Mouse (Mus musculus) left cerebral cortex, postnatal 25 days (tissue): ENCODE results near the gene Caskin1. TPM values are rescaled to one million over a fixed set of nuclear protein-coding genes. Genes with fewer than 3 reads are reported as not detected.

Source experiments
- DNase-seq, 2 experiments: peaks; one replicate each; pipeline ENCODE4 v3.0.0; 2022; ENCODE audit warnings: low spot score in 2 of 2, mixed read lengths in 1 of 2
- intact Hi-C: fragments of 180-260 bp; cut with DNase I; formaldehyde crosslinking; loops from one replicate; pipeline ENCODE4 v1.15.1; 2025
- total RNA-seq, 2 experiments: library from RNA; stranded (reverse); gene quantifications; 2 replicates each; pipeline ENCODE4 v1.2.3; 2021

The Caskin1 gene
- total RNA-seq, 2 experiments from 2014 or later: 115 to 121 TPM

DNA sequence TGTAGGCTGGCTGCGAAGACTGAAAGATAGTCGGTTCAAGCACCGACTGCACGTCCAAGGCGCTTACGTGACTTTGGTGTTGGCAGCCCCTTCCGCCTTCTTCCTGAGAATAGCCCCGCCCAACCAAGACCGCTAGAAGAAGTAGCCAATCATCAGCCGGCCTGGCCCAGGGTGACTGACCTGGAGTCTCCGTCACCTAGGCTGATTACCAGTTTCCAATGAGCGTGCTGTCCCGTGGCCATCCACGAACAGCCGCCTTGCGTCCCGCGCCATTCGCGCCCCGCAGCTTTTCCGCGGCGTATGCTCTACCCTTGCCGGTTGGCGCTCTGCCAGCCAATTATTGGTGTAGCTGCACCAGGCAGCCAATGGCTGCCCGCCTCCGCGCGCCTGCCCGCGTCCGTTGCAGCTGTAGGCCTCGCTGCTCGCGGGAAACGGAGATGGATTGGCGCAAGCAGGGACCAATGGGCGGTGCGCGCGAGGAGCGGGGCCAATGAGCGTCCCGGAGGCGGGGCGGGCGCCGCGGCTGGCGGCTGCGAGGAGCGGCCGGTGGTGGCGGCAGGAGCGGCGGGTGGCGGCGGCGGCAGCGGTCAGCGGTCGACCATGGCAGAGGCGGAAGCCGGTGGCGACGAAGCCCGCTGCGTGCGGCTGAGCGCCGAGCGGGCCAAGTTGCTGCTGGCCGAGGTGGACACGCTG lies 18.3 kb upstream of the Caskin1 start, which contains the start of the genes E4f1 and Pgp:
TSS of gene E4f1 (minus strand) at position 404 of the 693 bp plus-strand sequence.
TSS of gene Pgp (plus strand) at position 483 of the 693 bp plus-strand sequence.
- intact Hi-C loops: loop anchor here (2.0 kb wide), 1 partner anchor 37 kb away; no protein-coding TSS in a partner anchor
- DNase-seq: peak; percentile 99 to 100

DNA sequence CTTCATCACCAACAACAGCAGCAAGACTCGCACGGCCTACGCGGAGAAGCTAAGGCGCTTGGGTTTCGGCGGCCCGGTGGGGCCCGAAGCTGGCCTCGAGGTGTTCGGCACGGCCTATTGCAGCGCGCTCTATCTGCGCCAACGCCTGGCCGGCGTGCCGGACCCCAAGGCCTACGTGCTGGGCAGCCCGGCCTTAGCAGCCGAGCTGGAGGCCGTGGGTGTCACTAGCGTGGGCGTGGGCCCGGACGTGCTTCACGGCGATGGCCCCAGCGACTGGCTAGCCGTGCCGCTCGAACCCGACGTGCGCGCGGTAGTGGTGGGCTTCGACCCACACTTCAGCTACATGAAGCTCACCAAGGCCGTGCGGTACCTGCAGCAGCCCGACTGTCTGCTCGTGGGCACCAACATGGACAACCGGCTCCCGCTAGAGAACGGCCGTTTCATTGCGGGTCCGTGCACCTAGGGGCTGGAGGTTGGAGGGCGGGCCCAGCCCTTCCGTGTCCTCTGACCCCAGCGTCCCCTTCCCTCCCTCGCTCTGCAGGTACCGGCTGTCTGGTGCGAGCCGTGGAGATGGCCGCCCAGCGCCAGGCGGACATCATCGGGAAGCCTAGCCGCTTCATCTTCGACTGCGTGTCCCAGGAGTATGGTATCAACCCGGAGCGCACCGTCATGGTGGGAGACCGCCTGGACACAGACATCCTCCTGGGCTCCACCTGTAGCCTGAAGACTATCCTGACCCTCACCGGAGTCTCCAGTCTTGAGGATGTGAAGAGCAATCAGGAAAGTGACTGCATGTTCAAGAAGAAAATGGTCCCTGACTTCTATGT lies 17.5 kb upstream of the Caskin1 start:
- intact Hi-C loops: loop anchor here (2.0 kb wide), 1 partner anchor 36 kb away; no protein-coding TSS in a partner anchor
- peak; percentile 52 to 63 for DNase-seq

DNA sequence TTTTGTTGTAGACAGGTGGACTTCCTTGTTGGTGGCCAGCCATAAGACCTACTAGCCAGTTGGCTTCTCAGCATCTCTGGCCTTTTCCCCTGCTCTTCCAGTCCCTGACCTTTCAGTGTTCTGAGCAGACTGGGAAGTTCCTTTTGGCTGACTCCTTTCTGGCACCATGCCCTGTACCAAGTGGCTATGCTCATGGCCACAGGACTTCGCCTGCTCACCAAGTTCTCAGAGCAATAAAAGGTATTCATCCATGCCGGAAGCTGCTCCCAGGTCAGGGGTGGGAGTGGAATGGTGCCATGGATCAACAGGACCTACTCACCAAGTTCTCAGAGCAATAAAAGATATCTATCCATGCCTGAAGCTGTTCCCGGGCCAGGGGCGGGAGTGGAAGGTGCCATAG lies 15.9 kb upstream of the Caskin1 start:
- intact Hi-C loops: no loop called here
- DNase-seq: no peak

DNA sequence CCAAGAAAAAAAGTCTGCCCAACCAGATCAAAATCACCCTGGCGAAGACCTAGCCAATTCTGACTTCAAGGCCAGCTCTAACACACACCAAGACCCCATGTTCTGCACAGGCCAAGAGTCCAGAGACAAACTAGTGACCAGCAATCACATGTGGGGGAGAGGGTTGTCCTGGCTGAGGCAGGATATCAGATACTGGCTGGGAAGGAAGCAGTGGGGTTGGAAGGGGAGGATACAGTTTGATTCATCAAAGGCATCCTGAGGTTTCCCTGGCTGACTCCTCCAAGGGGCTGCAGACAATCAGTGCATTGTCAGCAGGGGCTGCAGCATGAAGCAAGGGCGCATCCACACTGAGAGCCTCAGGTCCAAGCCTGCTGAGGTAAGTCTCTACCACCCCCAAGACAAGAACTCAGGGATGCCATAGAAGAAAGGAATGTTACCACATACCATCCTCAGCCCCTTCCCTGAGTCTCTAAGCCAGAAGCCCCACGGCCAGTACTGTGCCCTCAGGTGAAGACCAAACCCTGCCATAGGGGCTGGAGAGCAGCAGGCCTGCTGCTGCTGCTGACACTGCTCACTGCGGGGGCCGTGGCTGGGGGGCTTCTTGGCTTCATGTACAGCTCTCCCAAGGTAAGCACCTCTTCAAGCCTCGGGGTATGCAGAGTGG lies 14.7 kb upstream of the Caskin1 start, which contains the start of gene Bricd5:
TSS of gene Bricd5 (plus strand) at position 273 of the 664 bp plus-strand sequence.
- intact Hi-C loops: no loop called here
- DNase-seq: no peak

DNA sequence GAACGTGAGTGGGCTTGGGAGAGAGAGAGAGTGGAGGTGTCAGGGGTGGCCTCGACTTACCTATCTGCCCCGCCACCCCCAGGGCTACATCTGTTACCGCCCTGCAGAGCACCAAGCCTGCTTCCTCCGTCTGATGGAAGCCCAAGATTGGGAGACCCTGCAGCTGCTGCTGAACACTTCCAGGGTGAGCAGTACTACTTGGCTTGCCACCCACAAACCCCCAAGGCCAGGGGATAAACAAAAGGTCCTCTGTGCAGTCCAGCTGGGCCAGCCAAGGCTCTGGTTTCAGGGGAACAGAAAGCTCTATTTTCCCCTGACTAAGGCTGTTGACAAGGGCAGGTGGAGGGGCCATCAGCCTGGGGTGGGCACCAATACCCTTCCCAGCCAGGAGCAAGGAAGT lies 13.8 kb upstream of the Caskin1 start:
- intact Hi-C loops: no loop called here
- peak in 1 of 2 experiments; percentile 71 for DNase-seq

DNA sequence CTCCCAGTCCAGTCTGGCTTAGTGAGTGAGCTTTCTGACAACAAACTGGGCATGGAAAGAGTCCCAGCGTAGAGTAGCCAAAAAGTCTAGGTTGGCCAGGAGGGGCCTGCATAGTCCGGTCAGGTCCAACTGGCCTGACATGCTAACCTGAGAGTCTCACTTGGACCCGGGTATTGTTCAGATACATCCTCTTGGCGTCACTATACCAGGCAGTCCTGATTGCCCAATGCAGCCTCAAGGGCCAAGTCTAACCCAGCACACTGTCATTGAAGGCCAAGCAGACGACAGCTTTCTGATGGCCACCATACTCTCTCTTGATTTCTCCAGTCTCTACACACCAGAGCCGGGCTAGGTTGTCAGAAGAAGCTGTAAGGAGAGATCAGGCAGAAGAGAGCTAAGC lies 12.8 kb upstream of the Caskin1 start:
- DNase-seq: no peak
- intact Hi-C loops: loop anchor here (5.0 kb wide), 2 partner anchors 52 to 202 kb away; partner anchors contain the start of gene Traf7

DNA sequence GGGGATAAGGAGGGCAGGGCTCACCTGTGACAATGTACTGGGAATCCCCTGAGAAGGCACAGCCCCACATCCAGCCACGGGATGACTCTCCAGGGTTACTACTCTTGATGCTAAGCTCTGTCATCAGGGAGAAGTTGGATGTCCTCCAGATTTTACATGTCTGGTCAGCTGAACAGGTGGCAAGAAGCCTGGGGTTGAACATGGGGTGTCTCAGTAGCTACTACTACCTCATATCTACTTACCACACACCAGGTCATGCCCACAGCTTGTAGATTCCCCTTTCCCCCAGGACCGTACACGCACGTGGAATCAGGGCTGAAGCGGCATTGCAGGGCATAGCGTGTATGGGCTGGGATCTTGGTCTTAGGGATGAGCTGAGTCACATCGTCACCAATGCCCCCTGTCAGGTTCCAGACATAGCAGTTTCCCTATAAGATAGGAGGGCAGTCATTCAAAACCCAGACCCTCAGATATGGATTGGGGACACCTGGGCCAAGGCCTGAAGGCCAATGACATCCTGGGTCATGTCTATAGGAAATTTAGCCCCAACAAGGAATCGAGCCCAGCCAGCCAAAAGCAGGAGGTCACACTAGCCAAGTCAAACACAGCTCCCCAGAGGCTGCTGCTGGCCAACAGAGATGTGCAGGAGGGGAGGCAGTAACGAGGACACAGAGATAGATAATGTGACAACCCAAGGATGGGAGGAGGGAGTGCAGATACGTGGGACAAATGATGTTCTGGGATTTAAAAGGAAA lies 12.2 kb upstream of the Caskin1 start:
- DNase-seq: no peak
- intact Hi-C loops: loop anchor here (5.0 kb wide), 2 partner anchors 51 to 201 kb away; partner anchors contain the start of gene Traf7

DNA sequence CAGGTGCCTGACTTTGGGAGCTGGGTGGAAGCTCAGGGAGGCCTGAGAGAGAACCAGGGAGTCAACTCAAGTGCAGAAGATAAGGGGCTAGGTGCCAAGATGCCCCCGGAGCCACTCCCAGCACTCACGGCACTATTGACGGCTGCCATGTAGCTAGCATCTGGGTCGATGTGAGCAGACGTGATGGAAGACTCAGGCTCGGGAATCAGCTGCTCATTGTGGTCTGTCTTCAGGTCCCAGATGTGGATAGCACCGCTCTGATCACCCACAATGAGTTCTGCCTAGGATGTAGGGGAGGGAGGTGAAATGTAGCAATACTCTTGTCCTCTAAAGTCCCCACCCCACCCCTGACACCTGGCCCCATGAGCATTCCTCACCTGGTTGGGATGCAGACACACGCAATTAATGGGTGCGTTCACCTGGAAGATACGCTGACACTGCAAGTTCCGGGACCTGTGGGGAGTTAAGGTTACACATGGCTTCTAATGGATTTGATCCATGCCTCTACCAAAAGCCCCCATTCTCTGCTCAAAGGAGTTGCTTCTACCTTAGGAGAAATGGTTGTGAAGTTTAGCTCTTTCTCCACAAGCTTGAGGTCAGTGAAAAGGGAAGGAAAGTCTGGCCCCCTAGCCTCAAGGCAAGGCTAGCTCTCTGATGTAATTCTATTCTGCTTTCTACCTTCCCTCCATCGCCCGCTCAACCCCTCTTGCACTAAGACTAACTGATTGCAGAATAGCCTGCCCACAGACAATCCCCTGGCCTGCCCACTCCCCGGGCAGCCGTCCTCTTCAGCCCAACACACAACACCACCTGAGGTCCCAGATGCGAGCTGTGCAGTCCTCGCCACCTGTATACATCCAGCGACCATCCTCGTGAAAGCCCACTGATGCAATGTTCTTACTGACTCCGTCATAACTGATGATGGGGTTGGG lies 11.1 kb upstream of the Caskin1 start:
- no peak for DNase-seq
- intact Hi-C loops: loop anchor here (5.0 kb wide), 2 partner anchors 50 to 200 kb away; partner anchors contain the start of gene Traf7

DNA sequence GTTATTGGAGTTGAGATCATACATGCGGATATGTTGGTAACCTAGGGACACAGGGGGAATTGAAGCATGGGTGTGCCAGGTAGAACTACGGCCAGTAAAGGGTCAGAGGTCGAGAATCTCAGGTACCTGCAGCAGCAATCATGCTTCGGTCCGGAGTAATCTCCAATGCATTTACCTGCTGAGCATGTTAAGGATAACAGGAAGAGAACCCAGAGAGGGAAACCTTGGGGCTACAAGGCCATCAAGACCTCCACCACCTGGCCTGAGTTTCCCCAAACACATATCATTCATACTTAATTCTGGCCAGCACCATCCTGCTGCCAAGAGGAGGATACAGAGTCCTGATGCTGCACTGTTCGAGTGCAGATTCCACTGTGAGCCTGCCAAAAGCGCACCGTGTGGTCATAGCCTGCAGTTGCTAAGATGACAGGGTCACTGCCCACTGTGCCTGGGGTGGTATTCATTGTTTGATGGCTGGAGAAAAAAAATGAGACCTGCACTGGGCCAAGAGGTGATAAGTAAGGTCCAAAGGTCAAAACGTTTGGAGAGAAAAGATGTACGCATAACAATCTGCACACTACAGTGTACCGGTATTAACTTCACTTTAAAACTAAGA lies 10.3 kb upstream of the Caskin1 start:
- intact Hi-C loops: loop anchor here (2.0 to 5.0 kb wide), 3 partner anchors 35 to 199 kb away; partner anchors contain the start of gene Traf7
- no peak for DNase-seq

DNA sequence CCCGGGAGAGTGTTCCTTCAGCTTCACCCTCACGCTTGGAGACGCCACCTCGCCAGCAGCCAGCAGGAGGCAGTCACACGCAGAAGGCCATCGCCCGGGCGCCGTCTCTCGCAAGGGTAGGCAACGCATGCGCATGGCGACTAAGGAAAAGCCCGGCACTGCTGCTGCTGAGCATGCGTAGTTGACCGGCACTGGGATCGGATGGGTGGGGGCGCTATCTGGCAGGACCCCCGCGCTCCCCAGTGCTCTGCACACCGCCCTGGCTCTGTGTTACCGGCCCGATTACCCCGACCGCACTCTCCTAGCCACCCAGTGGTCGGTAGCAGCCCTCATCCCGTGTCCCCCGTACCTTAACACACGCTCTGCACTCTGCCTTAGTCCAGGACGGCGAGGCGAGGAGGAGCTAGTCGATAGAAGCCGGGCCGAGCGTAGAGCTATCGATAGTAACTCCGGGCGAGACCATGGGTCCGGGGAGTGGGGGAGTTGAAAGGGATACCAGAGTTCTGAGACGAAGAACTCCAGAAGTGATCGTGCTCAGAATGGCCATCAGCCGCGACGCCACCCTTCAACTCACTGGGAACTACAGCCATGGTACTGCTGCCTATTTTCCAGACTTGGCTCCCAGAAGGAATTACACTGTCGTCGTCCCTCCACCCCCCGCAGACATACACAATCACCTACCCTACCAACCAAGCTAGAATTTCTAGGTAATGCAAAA lies 9.6 kb upstream of the Caskin1 start, which contains the start of gene Mlst8:
TSS of gene Mlst8 (minus strand) at position 416 of the 718 bp plus-strand sequence.
- intact Hi-C loops: loop anchor here (2.0 to 5.0 kb wide), 3 partner anchors 34 to 198 kb away; partner anchors contain the start of gene Traf7
- peak; percentile 98 for DNase-seq

DNA sequence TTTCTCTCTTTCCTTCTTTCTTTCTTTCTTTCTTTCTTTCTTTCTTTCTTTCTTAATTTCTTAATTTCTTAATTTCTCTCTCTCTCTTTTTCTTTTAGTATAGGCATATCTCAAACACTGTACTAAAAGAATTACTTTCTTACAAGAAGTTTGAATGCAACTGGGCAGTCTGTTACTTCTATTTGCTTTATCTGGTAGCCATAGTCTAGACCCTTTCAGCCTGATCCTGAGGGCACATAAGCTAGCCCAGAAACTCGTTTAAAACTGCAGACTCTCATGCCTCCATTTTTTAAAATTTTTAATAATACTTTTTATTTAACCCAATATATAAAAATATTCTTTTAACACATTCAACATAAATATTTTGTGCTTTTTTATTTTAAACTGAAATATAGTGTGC lies 9.0 kb upstream of the Caskin1 start:
- intact Hi-C loops: loop anchor here (2.0 to 5.0 kb wide), 3 partner anchors 33 to 198 kb away; partner anchors contain the start of gene Traf7
- DNase-seq: no peak

DNA sequence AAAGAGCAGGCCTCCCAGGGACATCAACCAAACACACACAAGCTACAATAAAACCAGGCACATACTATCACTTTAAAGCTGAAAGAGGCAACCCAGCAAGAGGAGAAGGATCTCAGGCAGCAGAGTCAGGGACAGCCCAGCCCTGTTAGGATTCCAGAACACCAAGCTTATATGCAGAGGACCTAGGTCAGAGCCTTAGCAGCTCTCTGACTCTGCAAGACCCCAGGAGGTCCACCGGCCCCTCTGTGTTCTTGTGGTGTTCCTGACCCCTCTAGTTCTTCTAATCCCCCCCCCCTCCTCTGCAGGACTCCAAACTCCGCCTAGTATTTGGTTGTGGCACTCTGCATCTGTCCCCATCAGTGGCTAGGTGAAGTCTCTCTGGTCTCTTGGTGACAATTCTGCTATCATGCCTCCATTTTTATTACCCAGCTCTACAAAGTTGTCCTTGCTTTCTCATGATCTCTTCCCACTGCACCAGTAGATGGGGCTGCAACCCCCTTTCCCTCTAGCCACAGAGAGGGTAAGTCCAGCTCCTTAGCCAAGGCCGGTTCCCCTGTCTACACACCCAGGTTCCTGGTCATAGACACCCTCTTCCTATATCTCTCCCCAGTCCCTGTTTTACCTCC lies 8.1 kb upstream of the Caskin1 start:
- intact Hi-C loops: no loop called here
- DNase-seq: no peak

DNA sequence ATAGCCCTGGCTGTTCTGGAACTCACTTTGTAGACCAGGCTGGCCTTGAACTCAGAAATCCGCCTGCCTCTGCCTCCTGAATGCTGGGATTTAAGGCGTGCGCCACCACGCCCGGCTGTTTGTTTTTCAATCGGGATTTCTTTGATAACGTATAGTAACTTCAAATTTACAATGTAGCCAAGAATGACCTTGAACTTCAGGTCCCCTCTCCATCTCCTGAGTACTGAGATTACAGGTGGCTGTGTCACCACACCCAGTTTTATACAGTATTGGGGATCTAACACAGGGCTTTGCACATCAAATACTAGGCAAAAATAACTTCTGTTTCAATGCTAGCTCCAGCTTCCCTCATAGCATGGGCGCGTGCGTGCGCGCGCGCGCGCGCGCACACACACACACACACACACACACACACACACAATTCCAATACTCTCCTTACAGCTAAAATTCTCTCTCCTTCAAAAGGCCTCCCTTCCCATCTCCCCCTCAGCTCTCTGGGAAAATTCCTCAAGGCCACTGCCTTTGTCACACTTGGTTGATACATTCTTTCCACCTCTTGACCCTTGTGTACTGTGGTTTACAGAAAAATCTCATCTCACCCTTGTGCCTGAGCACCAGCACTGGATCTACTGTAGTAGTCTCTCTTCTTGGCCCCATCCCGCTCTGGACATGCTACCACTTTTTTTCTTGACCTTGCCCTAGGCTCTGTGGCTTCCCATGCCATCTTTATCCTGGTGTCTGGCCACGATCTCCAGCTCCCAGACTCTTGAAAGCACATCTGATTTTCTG lies 7.2 kb upstream of the Caskin1 start:
- DNase-seq: no peak
- intact Hi-C loops: no loop called here

DNA sequence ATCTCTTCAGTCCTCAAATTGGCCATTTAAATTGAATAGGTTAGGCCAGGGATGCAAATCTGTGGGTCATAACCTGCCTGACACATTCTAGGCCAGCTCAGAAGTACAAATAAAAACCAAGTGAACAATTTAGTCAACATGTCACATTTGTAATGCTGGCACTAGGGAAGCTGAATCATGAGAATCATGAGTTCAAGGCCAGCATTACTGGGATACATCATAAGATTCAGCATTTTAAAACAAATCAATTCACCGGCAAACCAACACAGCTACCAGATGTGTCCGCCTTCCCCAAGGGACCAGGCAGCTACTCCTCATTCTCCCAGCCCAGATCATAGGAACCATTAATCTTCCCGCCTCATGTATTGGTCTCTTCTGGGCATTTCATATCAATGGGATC lies 4.9 kb upstream of the Caskin1 start:
- no peak for DNase-seq
- intact Hi-C loops: no loop called here

DNA sequence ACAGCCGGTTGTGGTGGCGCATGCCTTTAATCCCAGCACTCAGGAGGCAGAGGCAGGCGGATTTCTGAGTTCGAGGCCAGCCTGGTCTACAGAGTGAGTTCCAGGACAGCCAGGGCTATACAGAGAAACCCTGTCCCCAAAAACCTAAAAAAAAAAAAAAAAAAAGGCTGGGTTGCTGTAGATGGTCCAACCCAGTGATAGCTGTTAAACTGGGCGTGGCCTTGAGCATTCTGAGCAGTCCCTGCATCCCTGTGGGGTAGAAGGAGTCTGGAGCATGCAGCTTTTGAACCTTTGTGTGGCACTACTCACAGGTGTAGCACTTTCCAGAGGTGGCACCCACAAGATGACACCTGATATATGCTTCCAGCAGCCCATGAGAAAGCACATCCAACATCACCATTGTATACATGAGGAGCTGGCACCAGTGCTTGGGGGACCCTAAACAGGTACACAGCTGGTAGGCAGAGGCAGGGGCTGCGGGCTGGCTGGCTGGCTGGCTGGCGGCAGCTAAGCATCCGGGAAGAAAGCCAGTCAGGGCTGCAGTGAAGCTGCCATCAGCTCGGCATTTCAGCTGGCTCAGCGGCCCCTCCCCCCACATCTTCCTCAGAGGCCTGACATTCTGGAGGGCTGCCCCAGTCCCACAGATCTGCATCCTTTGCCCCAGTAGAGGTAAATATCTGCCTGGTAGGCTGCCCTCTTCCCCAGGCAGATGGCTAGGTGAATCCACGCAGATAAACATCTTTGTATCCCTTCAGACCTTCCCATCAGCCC lies 3.1 kb upstream of the Caskin1 start:
- intact Hi-C loops: no loop called here
- peak in 1 of 2 experiments; percentile 61 for DNase-seq
